Mouse (Mus musculus) brain, embryonic 14.5 days (tissue): ENCODE results near the gene Rxra. TPM values are rescaled to one million over a fixed set of nuclear protein-coding genes. Genes with fewer than 3 reads are reported as not detected.

Source experiments
- DNase-seq: peaks from one replicate; pipeline ENCODE4 v3.0.0-alpha.2; 2011; ENCODE audit warnings: low read depth
- CTCF ChIP-seq: fragments of 200-500 bp; IDR thresholded peaks from 2 replicates; pipeline ENCODE4 v1.5.1; 2012; ENCODE audit warnings: inconsistent platforms, mild to moderate bottlenecking, moderate library complexity, borderline replicate concordance; ENCODE audit not compliant: insufficient read depth, insufficient read length; ENCODE audit errors: extremely low read depth
- POLR2A ChIP-seq: fragments of 200-500 bp; IDR thresholded peaks from 2 replicates; pipeline ENCODE4 v1.6.1; 2012; ENCODE audit warnings: mild to moderate bottlenecking, inconsistent platforms, borderline replicate concordance; ENCODE audit not compliant: poor library complexity, insufficient read depth, insufficient read length, severe bottlenecking; ENCODE audit errors: extremely low read depth
- polyA plus RNA-seq: library from polyadenylated mRNA; depleted of rRNA; stranded (reverse); fragments of >200 nt; gene quantifications from 2 replicates; pipeline ENCODE4 v1.2.3, GENCODE M21; 2012

Gene Rxra
- polyA plus RNA-seq, 1 experiment, result 20.4 TPM

- no peak for DNase-seq
- TF ChIP-seq POLR2A (no peak), CTCF (no peak)
These were observed 10.8 kb downstream of the Rxra start for GRCm38 (mm10) chr2:27687041-27687440.

GRCm38 (mm10) chr2:27687973-27688372, 11.7 kb downstream of the Rxra start:
- no peak for DNase-seq
- TF ChIP-seq CTCF (no peak), POLR2A (no peak)

GRCm38 (mm10) chr2:27690714-27691113, 14.5 kb downstream of the Rxra start:
- no peak for DNase-seq
- TF ChIP-seq POLR2A (no peak), CTCF (no peak)

GRCm38 (mm10) chr2:27691139-27691720, 15.0 kb downstream of the Rxra start:
- no peak for TF ChIP-seq CTCF
- no peak for TF ChIP-seq POLR2A
- DNase-seq, result no peak

- TF ChIP-seq CTCF, result no peak
- TF ChIP-seq POLR2A, result no peak
- no peak for DNase-seq
These were observed 16.4 kb downstream of the Rxra start for GRCm38 (mm10) chr2:27692608-27693007.

DNA sequence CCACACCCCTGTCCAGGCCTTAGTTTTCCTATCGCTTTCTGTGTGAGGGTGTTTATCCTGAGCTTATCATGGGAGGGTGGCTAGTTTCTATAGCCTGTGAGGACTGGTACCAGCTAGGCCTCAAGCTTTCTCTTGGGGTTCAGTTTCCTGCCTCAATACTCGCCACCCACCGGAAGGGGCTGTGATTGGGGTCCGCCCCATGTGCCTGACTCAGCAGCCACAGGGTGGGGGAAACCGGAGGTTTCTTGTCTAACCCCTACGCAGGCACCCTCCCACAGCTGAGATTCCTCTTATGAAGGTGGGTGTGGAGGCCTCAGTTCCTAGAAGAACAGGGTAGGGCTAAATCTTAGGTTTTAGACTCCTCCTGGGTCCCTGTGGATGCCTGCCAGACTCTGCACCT, 17.4 kb downstream of the Rxra start:
- no peak for DNase-seq
- TF ChIP-seq POLR2A (no peak), CTCF (no peak)

DNA sequence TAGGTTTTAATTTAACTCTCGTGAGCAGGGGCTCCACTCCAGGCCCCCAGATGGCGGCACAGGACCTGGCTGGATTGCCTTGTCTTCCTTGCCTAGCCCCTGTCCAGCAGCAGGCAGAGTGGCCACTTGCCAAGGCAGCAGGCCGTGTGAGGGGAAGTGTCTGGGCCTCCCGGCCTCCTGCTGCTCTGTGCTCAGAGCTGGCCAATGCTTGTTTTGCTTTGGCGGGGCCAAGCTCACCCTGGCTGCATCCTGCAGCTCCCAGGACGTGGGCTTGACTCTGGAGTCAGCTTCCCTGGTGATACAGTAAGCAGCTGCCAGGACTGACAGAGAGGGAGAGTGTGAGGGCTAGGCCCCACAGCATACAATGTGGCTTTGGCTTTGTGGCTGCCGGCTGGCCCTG, 23.3 kb downstream of the Rxra start:
- TF ChIP-seq POLR2A (no peak), CTCF (peak; percentile 37)
- DNase-seq, result peak; percentile 85

GRCm38 (mm10) chr2:27702283-27702682, 26.0 kb downstream of the Rxra start:
- DNase-seq, result no peak
- TF ChIP-seq POLR2A (no peak), CTCF (no peak)

DNA sequence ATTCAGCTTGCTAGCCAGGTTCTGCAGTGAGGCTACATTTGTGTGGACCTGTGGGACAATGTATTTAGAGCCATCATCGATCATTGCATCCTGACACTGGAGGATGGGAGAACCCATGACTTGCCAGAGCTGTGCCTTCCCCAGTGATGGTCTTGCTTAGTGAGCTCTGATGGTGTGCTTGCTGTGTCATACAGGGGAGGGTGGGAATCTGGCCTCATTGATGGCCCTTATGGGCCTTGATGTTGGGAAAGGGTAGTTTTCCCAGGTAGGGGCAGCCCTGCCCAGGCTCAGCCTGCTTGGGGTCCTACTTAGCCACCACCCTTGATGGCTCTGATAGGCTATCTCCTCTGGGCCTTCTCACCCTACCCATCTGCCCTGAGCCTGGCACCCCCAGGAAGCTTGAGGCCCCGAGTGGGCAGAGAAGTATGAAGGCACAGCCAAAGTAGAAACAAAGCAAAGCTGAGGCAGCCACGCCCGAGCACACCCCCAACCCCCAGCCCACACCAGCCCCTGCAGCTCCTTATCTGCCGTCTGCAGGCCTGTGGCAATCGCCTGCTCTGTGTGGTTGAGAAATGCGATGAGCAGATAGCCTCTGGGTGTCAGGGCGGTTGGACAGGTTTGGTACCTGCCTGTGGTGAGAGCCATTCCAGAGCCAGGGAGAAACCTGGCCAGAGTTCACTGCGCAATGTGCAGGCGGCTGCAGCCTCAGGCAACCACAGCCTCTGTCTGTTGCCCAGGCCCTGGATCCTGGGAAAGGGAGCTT, 26.8 kb downstream of the Rxra start:
- no peak for DNase-seq
- no peak for TF ChIP-seq POLR2A
- TF ChIP-seq CTCF, result no peak

GRCm38 (mm10) chr2:27703852-27704640, 27.8 kb downstream of the Rxra start:
- no peak for DNase-seq
- TF ChIP-seq POLR2A (no peak), CTCF (no peak)

DNA sequence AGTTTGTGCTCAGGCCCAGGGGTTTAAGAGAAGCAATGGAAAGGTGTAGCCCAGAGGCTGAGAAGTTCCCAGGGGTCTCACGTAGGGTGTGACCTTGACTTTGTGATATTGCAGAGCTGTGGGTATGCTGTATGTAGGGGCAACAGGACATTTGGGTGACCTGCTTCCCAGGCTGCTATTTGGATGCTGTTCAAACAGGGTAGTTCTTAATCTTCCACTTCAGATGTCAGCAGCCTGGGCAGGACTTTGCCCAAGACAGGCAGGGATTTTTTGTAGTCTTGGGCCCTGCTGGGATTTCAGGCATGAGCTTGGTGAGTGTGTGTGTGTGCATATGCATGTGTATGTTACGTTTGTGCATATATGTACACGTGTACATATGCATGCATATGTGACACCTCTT, 28.4 kb downstream of the Rxra start:
- TF ChIP-seq POLR2A, result no peak
- no peak for TF ChIP-seq CTCF
- no peak for DNase-seq
